ENCODE assay signal across 18 mouse cellular contexts in the genomic region with DNA sequence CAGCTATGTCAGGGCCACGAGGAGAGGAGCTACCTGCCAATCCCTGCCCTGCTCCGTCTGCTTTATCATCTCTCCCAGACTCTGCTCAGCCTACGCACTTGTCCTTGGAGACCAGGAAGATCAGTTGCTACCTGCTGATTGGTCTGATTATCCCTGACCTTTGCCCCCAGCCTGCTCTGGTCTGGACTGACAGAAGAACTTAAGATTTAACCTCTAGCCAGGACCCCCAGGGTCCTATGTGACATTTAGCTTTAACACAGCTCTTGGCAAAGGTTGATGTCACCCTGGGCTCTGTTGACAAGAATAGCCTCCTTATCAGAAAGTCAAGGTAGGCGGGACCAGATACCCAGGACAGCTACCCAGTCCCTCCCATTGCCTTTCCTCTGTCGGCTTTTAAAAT. TPM values are rescaled to one million over a fixed set of nuclear protein-coding genes. Genes with fewer than 3 reads are reported as not detected.
DNase-seq lines count a peak whose midpoint lies in the region; ATAC-seq lines count a peak whose summit lies in the region.
"Had no signal": no experiment of that assay in that cellular context is flagged by ENCODE, and none has a peak within 500 bp of the region (broad histone marks: within the 10 kb centered on the region; RNA-seq: fewer than 3 reads in every experiment).

No protein-coding gene starts in this region.

- peak; percentile 43; the same call in 1 of the 2 replicates for ATAC-seq in common myeloid progenitor, adult 5-6 weeks (replicated peaks; ENCODE audit: low read depth, poor library complexity, severe bottlenecking)
- peak; percentile 67; the same call in 1 of the 2 replicates for ATAC-seq in heart, embryonic 16.5 days (replicated peaks; ENCODE audit: extremely low read depth, insufficient read depth, low FRiP score)
- ATAC-seq in megakaryocyte progenitor cell, adult 5-6 weeks (replicated peaks; ENCODE audit: poor library complexity) = peak; percentile 59
- ATAC-seq in midbrain, embryonic 14.5 days (ENCODE audit: low FRiP score, low TSS enrichment) = no peak
- ATAC-seq: Patski had no signal

- peak overlapping the region; percentile 27; the same call in 1 of the 2 replicates for H3K9ac ChIP-seq in heart, embryonic 16.5 days (ENCODE audit: low read length)
- no peak overlapping the region for H3K9ac ChIP-seq in midbrain, embryonic 14.5 days (replicated peaks; ENCODE audit: low read length)
- H3K9ac ChIP-seq: embryonic facial prominence, embryonic 13.5 days; lung, embryonic 15.5 days; stomach, embryonic 15.5 days had no signal

- peak overlapping the region; percentile 84 for H3K27ac ChIP-seq in heart, embryonic 16.5 days (ENCODE audit: low read length)
- no peak overlapping the region for H3K27ac ChIP-seq in midbrain, embryonic 14.5 days (replicated peaks; ENCODE audit: low read depth, low read length)
- H3K27ac ChIP-seq: embryonic facial prominence, embryonic 13.5 days; hindbrain, embryonic 10.5 days; lung, embryonic 15.5 days; stomach, embryonic 15.5 days had no signal

- H3K4me3 ChIP-seq in heart, embryonic 16.5 days (ENCODE audit: low read length) = no peak overlapping the region
- no peak overlapping the region for H3K4me3 ChIP-seq in midbrain, embryonic 14.5 days (replicated peaks; ENCODE audit: low read depth, low read length)
- H3K4me3 ChIP-seq: embryonic facial prominence, embryonic 13.5 days; hindbrain, embryonic 10.5 days; lung, embryonic 15.5 days; stomach, embryonic 15.5 days had no signal

- intact Hi-C loops in heart, postnatal 14 days (cut with DNase I) = loop anchor here (10.0 kb wide), 2 partner anchors 396 to 776 kb away; no protein-coding TSS in a partner anchor

- H3K4me2 ChIP-seq in heart, embryonic 16.5 days (ENCODE audit: low read depth, low read length) = peak overlapping the region; percentile 73
- no peak overlapping the region for H3K4me2 ChIP-seq in midbrain, embryonic 14.5 days (ENCODE audit: low read length)
- H3K4me2 ChIP-seq: embryonic facial prominence, embryonic 13.5 days; lung, embryonic 15.5 days; midbrain, embryonic 11.5 days; stomach, embryonic 15.5 days had no signal

- H3K36me3 ChIP-seq in heart, embryonic 16.5 days (ENCODE audit: control insufficient read depth, insufficient read depth) = no peaks in the 10 kb centered on the region
- no peaks in the 10 kb centered on the region for H3K36me3 ChIP-seq in midbrain, embryonic 14.5 days (ENCODE audit: control insufficient read depth, insufficient read depth, low read length)
- H3K36me3 ChIP-seq: embryonic facial prominence, embryonic 13.5 days; hindbrain, embryonic 10.5 days; lung, embryonic 15.5 days; stomach, embryonic 15.5 days had no signal

- no peaks in the 10 kb centered on the region for H3K9me3 ChIP-seq in heart, embryonic 16.5 days (replicated peaks; ENCODE audit: control insufficient read depth, low read length)
- H3K9me3 ChIP-seq in midbrain, embryonic 14.5 days (ENCODE audit: control insufficient read depth, low read length) = no peaks in the 10 kb centered on the region
- H3K9me3 ChIP-seq: embryonic facial prominence, embryonic 13.5 days; hindbrain, embryonic 10.5 days; lung, embryonic 15.5 days; stomach, embryonic 15.5 days had no signal

- peaks cover 29% of the 10 kb centered on the region for H3K4me1 ChIP-seq in heart, embryonic 16.5 days (ENCODE audit: control insufficient read depth, insufficient read depth, low read length)
- H3K4me1 ChIP-seq in midbrain, embryonic 14.5 days (ENCODE audit: control insufficient read depth, insufficient read depth, low read length) = peaks cover 16% of the 10 kb centered on the region; the same call in 1 of the 2 replicates

- H3K27me3 ChIP-seq in heart, embryonic 16.5 days (ENCODE audit: control insufficient read depth, insufficient read depth, low read length) = no peaks in the 10 kb centered on the region
- peaks cover 16% of the 10 kb centered on the region; the same call in 1 of the 2 replicates for H3K27me3 ChIP-seq in midbrain, embryonic 14.5 days (ENCODE audit: control insufficient read depth, insufficient read depth, low read length)

- 12% methylated on average over 5 of the region's 5 CpGs for WGBS in heart, embryonic 16.5 days
- 66% methylated on average over 5 of the region's 5 CpGs for WGBS in midbrain, embryonic 14.5 days

- peak; percentile 62 to 63 for DNase-seq in heart, adult 18-20 months
- no peak for DNase-seq in heart, postnatal 14 days
- DNase-seq in gastrocnemius, postnatal 4 days (ENCODE audit: low spot score in 2 of 2) = no peak
- no peak for DNase-seq in midbrain, embryonic 14.5 days
- DNase-seq: adrenal gland, postnatal 25 days; kidney, adult 8-10 months; left cerebral cortex, postnatal 4 days; thymus, postnatal 36 days had no signal

RNA-seq across cellular contexts. Expression of a gene that starts 3.3 kb away (rescaled TPM):
- 10 to 100 TPM; 45.4 to 49.0 TPM for total RNA-seq in heart, adult 18-20 months (2021)
- total RNA-seq in heart, postnatal 14 days (2021) = 10 to 100 TPM; 47.0 to 54.0 TPM
- total RNA-seq in common myeloid progenitor, adult 5-6 weeks (2017) = 4.2 and 5.3 TPM in 2 replicates
- polyA plus RNA-seq in heart, embryonic 16.5 days (2015; fragmentation: Nextera tagmentation; extraction: Ambion mirVana) = 29.6 and 30.1 TPM in 2 replicates
- 0.25 and 0.32 TPM in 2 replicates for total RNA-seq in megakaryocyte progenitor cell, adult 5-6 weeks (2015)
- 0.24 TPM in 1 of 2 replicates, not detected in the other for total RNA-seq in megakaryocyte progenitor cell, adult 5-6 weeks (2017)
- not detected for total RNA-seq in gastrocnemius, postnatal 4 days (2021)
- 0.45 and 0.51 TPM in 2 replicates for polyA plus RNA-seq in midbrain, embryonic 14.5 days (2014; fragmentation: Nextera tagmentation; extraction: Ambion mirVana)
- polyA plus RNA-seq: Patski had no signal

RNA-seq across cellular contexts. Expression of a gene that starts 31.5 kb away (rescaled TPM):
- total RNA-seq in heart, adult 18-20 months (2021) = not detected
- not detected for total RNA-seq in heart, postnatal 14 days (2021)
- 0.82 TPM in 1 of 2 replicates, not detected in the other for total RNA-seq in common myeloid progenitor, adult 5-6 weeks (2017)
- polyA plus RNA-seq in heart, embryonic 16.5 days (2015; fragmentation: Nextera tagmentation; extraction: Ambion mirVana) = 0.07 TPM in 1 of 2 replicates, not detected in the other
- not detected in 2 replicates for total RNA-seq in megakaryocyte progenitor cell, adult 5-6 weeks (2015)
- not detected in 2 replicates for total RNA-seq in megakaryocyte progenitor cell, adult 5-6 weeks (2017)
- total RNA-seq in gastrocnemius, postnatal 4 days (2021) = not detected
- polyA plus RNA-seq in midbrain, embryonic 14.5 days (2014; fragmentation: Nextera tagmentation; extraction: Ambion mirVana) = not detected in 2 replicates
- total RNA-seq: adrenal gland, postnatal 25 days; left cerebral cortex, postnatal 4 days had no signal
- polyA plus RNA-seq: embryonic facial prominence, embryonic 13.5 days; forebrain, embryonic 11.5 days; hindbrain, embryonic 10.5 days; lung, embryonic 15.5 days; midbrain, embryonic 11.5 days; stomach, embryonic 15.5 days had no signal

Comparison
In these comparisons a context has a peak if more than half of its experiments do, and no peak if none do; other contexts are left out.
1. DNase-seq: peak in heart, adult 18-20 months (2 of 2); none in heart, postnatal 14 days (0 of 2), gastrocnemius, postnatal 4 days (0 of 2) and midbrain, embryonic 14.5 days (single experiment).